In genomic region chr1:165686963-165687362, GRCm38 (mm10) we compare ENCODE assay signal across 14 mouse cellular contexts. TPM values are rescaled to one million over a fixed set of nuclear protein-coding genes. Genes with fewer than 3 reads are reported as not detected.
A peak's percentile ranks its signal among the peaks of the same experiment; 100 is the strongest.
DNase-seq lines count a peak whose midpoint lies in the region; ATAC-seq lines count a peak whose summit lies in the region.
"Had no signal": no experiment of that assay in that cellular context is flagged by ENCODE, and none has a peak within 500 bp of the region (broad histone marks: within the 10 kb centered on the region; RNA-seq: fewer than 3 reads in every experiment).

No protein-coding gene starts in this region.

- 8% methylated on average over 8 of the region's 8 CpGs for WGBS in heart, embryonic 15.5 days

- no peaks in the 10 kb centered on the region for H3K36me3 ChIP-seq in heart, embryonic 15.5 days
- H3K36me3 ChIP-seq: intestine, embryonic 15.5 days had no signal

- H3K9ac ChIP-seq in heart, embryonic 15.5 days, result no peak overlapping the region
- H3K9ac ChIP-seq: forebrain, postnatal 0 days; intestine, embryonic 15.5 days; liver, postnatal 0 days had no signal

- no peak for ATAC-seq in heart, embryonic 15.5 days (replicated peaks; ENCODE audit: insufficient number of reproducible peaks, insufficient read depth, low FRiP score, low read depth)
- ATAC-seq: CD4-positive, CD25-positive, alpha-beta regulatory T cell, adult 4 months; intestine, embryonic 15.5 days; liver, postnatal 0 days had no signal

- H3K27ac ChIP-seq in heart, embryonic 15.5 days, result peak overlapping the region; percentile 80
- H3K27ac ChIP-seq: intestine, embryonic 15.5 days had no signal

- no peaks in the 10 kb centered on the region for H3K9me3 ChIP-seq in heart, embryonic 15.5 days (replicated peaks)
- H3K9me3 ChIP-seq: intestine, embryonic 15.5 days had no signal

- peak; percentile 94 for DNase-seq in heart, adult 11 months
- no peak for DNase-seq in heart, adult 9 months (ENCODE audit: low spot score in 2 of 2)
- peak; percentile 48 for DNase-seq in retina, postnatal 1 day
- DNase-seq in retina, embryonic 14.5 days (ENCODE audit: low spot score), result no peak
- peak; percentile 25 for DNase-seq in retina, postnatal 7 days (ENCODE audit: low read depth, low spot score)
- DNase-seq in c-Kit-positive CD71-positive TER-119-positive erythroid progenitor cells, embryonic 14.5 days (ENCODE audit: low spot score), result no peak
- DNase-seq in spleen, adult 12 weeks (ENCODE audit: low spot score), result no peak
- DNase-seq: embryo, embryonic 11 days; forebrain, postnatal 0 days; liver, postnatal 0 days; thymus, postnatal 4 days had no signal

- peak overlapping the region; percentile 0; the same call in 1 of the 2 replicates for H3K4me2 ChIP-seq in heart, embryonic 15.5 days
- H3K4me2 ChIP-seq: intestine, embryonic 15.5 days had no signal

- H3K4me1 ChIP-seq in heart, embryonic 15.5 days (replicated peaks), result peaks cover 94% of the 10 kb centered on the region

- H3K27me3 ChIP-seq in heart, embryonic 15.5 days, result no peaks in the 10 kb centered on the region
- H3K27me3 ChIP-seq: intestine, embryonic 15.5 days had no signal

- no peak overlapping the region for H3K4me3 ChIP-seq in heart, embryonic 15.5 days
- H3K4me3 ChIP-seq: intestine, embryonic 15.5 days had no signal

RNA-seq across cellular contexts. Expression of gene Rcsd1, which starts 22.6 kb away (rescaled TPM):
- 90.4 and 98.4 TPM in 2 replicates for polyA plus RNA-seq in heart, embryonic 15.5 days (2015; fragmentation: Nextera tagmentation; extraction: Ambion mirVana)

RNA-seq across cellular contexts. Expression of gene Mpzl1, which starts 52.6 kb away (rescaled TPM):
- 89.9 and 105 TPM in 2 replicates for polyA plus RNA-seq in heart, embryonic 15.5 days (2015; fragmentation: Nextera tagmentation; extraction: Ambion mirVana)

Comparison
In these comparisons a context has a peak if more than half of its experiments do, and no peak if none do; other contexts are left out.
1. DNase-seq: peak in heart, adult 11 months (single experiment), retina, postnatal 1 day (single experiment) and retina, postnatal 7 days (single experiment); none in heart, adult 9 months (0 of 2), retina, embryonic 14.5 days (single experiment), c-Kit-positive CD71-positive TER-119-positive erythroid progenitor cells, embryonic 14.5 days (single experiment) and spleen, adult 12 weeks (single experiment).